Mouse (Mus musculus) liver, adult 2 months (tissue): ENCODE data around the gene Eva1b.

Source experiments
- CTCF ChIP-seq: fragments of 200-500 bp; IDR thresholded peaks from 2 replicates; pipeline ENCODE4 v1.5.1; 2011; ENCODE audit warnings: low read depth, low read length, control low read depth
- POLR2A ChIP-seq: fragments of 200-500 bp; IDR thresholded peaks from 2 replicates; pipeline ENCODE4 v1.6.1; 2011; ENCODE audit warnings: low read length, control low read depth; ENCODE audit not compliant: insufficient read depth; ENCODE audit errors: extremely low read depth

DNA sequence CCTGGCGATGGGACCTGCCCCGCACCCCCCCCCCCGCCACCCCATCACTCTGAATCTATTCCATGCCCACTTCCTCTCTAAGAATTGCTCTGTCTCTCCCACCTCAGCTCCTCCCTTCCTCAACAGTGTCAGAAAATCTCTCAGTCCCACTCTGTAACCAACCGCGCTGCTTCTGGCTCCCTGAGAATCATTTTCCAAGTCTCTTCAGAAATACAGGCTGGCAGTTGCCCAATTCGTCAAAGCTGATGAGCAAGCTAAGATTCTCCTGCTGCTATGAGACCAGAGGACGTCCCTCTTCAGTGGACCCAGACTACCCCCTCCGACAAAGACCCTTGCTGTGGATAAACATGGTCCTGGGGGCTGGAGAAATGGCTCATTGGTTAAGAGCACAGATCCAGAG is 11.9 kb downstream of the Eva1b start:
- TF ChIP-seq CTCF (no peak), POLR2A (no peak)
